Mouse (Mus musculus) gastrocnemius, postnatal 10 days (tissue): ENCODE results near the gene Hc. TPM values are rescaled to one million over a fixed set of nuclear protein-coding genes. Genes with fewer than 3 reads are reported as not detected.

ENCODE experiments used
- DNase-seq: peaks from one replicate; pipeline ENCODE4 v3.0.0; 2021; ENCODE audit warnings: mixed read lengths
- total RNA-seq, 2 experiments: library from RNA; stranded (reverse); gene quantifications; 2 replicates each; pipeline ENCODE4 v1.2.3; 2021

Hc gene
- total RNA-seq, 2 experiments from 2014 or later = 0.18 TPM; not detected in 1

DNA sequence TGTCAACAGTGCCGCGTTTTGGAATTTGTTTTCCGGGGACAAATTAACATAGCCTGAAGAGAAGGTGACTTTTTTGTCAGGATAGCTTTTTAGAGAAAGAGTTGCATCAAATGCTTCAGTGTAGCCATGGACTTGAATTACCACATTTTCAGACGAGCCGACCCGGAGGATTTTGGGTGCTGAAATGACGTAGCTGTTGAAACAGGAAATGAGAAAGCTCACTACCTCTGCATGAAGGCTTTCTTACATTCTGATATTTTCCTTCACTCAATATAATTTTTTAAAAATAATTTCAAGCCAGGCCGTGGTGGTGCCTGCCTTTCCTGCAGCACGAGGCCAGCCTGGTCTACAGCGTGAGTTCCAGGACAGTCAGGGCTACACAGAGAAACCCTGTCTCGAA lies 4.0 kb downstream of the Hc start:
- no peak for DNase-seq

GRCm38 (mm10) chr2:35048851-35049250 lies 12.4 kb downstream of the Hc start:
- DNase-seq = peak; percentile 8

- DNase-seq = no peak
Measured at GRCm38 (mm10) chr2:35044956-35045355, 16.3 kb downstream of the Hc start.

DNA sequence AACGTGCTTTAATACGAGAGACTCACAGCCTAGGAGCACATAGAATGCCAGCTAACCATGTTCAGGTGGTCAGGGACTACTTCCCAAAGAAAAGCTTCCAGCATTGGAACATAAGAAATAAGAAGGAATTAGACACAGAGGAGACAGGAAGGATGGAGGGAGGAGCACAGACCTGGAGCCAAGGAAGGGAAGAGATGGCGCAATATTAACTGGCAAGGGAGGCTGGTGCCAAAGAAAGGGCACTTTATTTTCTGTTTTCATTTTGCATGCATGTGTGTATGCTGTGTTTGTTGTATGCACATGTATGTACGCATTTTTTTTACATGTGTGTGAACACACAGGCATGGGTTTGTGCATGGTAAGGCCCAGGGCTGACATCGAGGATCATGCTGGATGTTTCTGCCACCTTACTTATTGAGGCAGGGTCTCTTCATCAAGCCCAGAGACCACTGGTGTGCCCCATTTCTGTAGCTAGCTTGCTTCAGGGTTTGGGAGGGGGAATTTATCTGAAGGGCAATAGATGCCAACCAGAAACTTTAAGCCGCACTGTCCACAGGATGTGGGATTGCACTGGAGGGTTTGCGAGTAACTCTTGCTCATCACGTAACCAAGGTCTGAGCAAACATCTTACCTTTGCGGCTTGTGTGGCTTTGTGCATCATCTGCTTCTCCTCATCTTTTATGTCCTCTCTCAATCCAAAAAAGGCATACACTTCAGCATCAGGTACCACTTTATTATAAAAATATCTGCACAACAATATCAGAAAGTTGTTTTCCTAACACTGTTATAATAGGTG lies 22.5 kb downstream of the Hc start:
- DNase-seq = no peak

DNA sequence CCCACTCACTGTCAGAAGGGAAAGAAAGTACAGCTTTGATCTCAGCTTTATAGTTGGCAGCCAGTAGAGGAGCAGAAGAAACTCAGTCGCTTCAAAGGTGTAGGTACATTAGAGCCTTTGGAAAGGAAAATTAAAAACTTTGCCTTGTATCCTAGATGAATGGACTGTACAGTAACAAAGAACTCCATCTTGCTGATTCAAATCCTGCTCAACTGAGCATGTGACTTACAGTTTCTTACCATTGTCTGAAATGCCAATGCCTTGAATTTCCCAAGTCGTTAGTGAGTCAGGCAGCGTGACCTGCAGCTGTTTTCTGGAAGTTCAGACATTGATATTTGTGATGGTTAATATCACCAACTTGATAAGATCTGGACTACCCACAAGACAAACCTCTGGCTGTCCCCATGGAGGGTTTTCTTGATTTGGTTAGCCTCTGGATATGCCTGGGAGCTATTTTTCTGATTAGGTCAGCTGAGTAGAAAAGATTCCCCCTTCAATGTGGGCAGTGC lies 36.5 kb downstream of the Hc start:
- DNase-seq = no peak

GRCm38 (mm10) chr2:35021806-35022205 lies 39.4 kb downstream of the Hc start:
- DNase-seq = no peak

DNA sequence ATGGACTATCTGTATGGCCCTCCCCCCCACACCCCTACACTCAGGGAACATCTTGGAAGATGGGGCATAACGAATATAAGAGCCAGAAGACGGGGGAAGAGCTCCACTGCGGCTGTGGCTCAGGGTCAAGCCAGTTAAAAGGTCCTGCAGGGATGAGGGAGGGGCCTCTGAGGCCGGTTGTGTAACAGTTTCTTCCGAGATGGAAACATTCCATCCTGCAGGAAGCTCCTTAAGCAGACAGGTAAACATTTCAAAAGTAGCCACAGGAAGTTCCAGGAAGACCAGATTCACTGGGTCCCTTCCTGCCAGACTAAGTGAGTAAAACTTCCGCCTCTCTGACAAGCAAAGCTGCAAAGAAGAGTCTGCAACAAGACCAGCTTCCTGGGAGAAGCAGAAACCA lies 45.4 kb downstream of the Hc start:
- no peak for DNase-seq

DNA sequence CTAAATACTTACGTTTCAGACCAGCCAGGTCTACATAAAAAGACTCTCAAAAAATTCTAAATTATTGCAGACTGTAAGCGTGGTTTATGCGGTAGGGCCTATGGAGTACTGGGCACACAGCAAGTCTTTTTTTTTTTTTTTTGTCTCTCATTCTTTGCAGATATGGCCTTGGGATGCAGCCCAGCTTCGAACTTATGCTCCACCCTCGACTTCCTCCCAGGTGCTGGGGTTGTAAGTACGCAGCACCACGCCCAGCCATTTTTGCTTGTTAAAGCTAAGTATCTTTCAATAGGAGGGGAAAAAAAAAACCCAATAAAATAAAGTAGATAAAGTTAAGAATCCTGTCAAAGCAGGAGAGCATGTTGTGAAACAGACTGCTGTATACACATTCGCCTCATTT lies 49.6 kb downstream of the Hc start:
- no peak for DNase-seq

DNA sequence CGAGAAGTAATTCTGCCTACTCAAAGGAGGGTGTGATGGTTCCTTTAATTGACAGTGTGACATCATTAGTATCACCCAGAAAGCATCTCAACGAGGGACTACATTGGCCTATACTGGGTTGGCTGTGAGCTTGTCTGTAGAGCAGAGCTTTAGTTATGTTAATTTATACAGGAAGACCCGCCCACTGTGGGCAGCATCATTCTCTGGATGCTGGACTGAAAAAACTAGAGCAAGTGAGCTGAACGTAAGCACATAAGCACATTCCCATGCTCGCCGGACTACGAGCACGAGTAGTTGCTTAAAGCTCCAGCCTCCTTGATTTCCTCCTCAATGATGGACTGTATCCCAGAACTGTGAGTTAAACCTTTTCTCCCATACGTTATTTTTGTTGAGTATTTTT lies 62.3 kb downstream of the Hc start:
- DNase-seq = no peak

- DNase-seq = no peak
Measured at GRCm38 (mm10) chr2:34996506-34996905, 64.7 kb downstream of the Hc start.

- DNase-seq = no peak
Measured at GRCm38 (mm10) chr2:34993696-34994356, 67.4 kb downstream of the Hc start.

DNA sequence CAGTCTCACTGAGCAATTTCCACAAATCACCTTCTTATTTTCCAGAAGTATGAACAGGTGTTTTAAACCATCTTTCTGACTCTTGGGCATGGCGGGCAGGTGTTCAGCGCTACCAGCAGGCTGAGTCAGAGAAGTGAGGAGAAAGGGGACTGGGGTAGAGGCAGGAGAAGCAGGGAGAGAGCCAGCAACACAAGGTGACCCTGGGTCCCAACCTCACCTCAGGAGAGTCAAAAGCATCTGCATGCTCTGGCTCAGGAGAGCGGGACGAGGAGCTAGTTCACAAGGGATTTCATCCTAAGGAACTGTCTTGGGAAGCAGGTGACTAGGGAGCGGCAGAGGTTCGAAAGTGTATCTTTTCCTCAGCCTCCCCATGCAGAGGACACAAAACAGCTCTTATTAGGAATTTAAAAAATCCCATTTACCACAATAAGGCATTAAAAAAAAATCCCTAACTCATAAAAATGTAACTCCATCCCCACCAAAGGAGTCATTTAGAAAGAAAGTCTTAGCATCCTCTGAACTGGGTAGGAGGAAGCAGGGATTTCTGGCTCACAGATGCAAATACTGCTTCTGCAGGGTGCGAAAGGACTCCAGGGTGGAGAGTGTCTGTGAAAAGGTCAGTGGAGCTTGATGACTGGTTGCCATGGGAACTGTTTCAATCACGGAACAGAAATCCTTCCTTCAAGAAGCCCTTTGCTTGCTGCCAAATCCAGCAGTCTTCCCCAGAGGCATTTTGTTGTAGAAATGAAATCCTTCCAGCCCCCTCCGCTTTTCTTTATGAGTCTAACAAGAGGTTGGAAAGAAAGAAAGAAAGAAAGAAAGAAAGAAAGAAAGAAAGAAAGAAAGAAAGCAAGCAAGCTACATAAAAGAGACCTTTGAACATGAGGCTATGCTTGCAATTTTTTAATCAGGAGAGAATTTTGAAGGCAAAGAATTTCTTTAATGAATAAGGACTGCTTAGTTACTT lies 68.2 kb downstream of the Hc start:
- DNase-seq = no peak

DNA sequence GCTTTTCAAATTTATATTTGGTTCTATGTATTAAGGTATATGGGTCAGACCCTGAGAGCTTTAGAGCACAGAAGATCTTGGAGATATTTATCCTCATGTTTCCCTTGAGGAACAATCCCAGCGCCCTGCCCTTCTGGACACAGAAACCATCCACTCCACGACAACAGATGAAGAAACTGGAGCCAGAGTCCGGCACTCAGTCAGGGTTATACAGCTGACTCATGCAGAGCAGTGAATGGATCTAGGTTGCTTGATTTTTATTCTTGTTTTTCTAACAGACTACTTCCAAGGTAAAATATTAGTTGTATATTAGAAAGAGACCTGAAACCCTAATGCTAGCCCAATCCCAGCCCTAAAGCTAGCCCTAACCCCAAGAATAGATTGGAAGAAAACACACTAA lies 69.3 kb downstream of the Hc start:
- DNase-seq = no peak

DNA sequence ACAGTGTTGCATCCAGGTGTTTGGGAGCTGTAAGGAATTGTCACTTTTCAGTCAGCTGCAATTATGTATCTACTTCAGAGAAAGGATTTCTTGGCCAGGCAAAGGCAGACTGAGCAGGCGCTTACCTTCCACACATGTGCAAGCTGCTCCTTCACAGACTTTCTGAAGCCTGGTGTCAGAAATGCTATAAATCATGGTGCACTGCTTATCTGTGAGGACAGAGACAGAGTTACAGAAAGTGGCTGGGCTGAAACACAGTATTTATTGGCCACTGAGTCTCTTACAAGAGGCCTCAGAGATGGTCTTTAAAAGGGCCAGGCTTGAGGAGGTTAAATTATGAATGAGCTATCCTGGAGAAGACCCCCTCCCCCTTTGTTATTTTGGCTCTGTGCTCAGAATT lies 71.5 kb downstream of the Hc start:
- no peak for DNase-seq

DNA sequence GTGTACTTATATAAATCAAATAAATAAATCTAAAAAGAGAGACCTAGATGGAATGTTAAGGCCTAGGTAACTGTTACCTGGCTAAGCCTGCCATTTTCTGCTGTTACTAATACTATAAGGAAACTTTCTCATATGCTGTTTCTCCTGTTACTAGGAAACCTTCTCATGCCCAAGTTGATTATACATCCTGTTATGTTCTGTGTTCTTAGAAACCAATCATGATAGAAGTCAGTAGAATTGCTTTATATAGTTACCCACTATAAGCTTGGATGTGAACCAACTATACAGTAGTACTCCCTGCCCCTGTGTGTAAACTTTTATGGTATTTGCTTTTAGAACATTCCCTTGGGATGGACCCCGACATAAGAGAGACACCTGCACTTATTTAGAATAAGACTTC lies 73.6 kb downstream of the Hc start:
- DNase-seq = no peak

DNA sequence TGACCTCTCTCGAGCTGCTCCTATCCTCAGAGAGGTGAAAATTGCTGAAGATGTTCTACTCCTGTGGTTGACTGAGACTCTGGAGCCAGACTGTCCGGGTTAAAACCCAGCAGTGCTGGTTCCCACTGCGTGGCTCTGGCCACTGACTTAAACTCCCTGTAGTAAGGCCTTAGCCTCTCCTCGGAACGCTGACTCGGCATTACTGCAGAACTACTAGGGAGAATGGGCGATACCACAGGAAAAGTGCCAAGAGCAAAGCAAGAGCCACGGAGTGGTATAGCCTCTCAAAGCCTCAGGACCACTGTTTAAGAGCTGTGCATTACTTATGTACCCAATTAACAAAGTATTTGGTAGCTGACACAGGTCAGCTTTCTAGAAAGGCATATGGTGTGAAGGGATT lies 76.4 kb downstream of the Hc start:
- no peak for DNase-seq

DNA sequence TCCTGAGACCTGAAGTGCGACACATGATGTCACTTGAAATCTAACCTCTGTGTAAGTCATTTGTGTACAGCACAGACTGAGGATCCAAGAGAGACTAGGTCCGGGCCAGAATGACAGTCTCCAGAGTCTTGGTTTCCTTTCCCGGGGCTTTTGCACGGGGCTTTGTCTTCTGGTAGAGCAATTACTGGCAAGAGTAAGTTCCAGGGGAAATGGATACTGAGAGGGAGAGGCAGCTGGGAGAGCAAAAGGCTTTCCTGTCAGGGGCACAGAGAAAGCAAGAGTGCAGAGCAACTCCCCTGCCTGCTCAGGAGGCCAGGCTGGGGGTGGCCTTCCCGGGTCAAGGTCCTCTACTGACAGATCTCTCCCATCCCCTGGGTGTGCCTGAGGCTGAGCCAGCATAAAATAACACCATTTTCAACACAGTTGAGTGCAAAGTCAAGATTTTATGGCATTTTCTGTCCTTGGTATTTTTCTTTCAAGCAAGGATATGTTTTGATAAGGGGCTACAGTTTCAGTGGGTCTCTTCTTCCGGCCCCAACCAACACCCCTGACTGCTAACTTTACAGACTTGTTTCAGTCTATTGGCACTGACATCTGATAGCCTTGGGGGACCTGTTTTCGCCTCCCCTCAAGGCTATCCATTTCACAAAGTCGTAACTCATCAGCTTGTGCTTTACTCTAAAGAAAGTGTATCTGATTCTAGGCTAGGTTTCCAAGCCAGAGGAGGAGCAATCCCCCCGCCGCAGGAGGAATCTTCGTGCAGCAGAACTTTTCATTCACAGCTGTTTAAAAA lies 78.1 kb downstream of the Hc start:
- DNase-seq = no peak

GRCm38 (mm10) chr2:34982096-34982724 lies 79.0 kb downstream of the Hc start:
- no peak for DNase-seq

- no peak for DNase-seq
Measured at GRCm38 (mm10) chr2:34979459-34980011, 81.7 kb downstream of the Hc start.

DNA sequence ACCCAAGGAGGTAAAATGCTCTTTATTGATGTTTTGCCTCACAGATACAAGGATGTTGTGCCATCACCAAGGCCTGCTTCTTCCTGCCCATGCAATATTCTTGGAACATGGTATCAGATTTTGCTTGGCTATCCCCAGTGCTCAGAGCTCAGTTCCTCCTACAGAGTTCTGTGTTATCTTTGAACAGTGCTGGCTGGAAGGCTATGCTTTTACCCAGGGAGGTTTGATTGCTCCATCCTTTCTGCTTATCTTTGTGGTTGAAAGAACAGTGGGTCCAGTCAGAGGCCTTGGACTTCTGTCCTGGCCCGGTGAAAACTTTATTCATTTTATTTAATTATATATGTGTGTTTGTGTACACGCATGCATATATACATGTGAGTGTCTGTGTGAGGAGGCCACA lies 83.0 kb downstream of the Hc start:
- DNase-seq = no peak
